Mouse (Mus musculus) mouse embryonic stem cell (cell line): ENCODE measurements around the gene Csmd2.

ENCODE experiments used
- in situ Hi-C, 2 experiments: fragments of 300-500 bp; cut with MboI; formaldehyde crosslinking; loops; 1 replicate in 1 of 2; 3 replicates in 1 of 2; pipeline ENCODE4 v1.14.3; 2019 to 2020; ENCODE audit warnings: low sequenced_read_pairs in 2 of 2, low pct_unique_long_range_greater_than_20kb in 1 of 2, mixed read lengths in 1 of 2; ENCODE audit not compliant: unreplicated experiment in 1 of 2

Gene Csmd2

GRCm38 (mm10) chr4:128194454-128194853 lies 206.8 kb downstream of the Csmd2 start:
- in situ Hi-C loops: no loop called here

- in situ Hi-C loops: no loop called here
Observed at GRCm38 (mm10) chr4:128217991-128218595, 230.4 kb downstream of the Csmd2 start.

- in situ Hi-C loops: no loop called here
Observed at GRCm38 (mm10) chr4:128224453-128224852, 236.8 kb downstream of the Csmd2 start.

- in situ Hi-C loops: no loop called here
Observed at GRCm38 (mm10) chr4:128227377-128228316, 240.0 kb downstream of the Csmd2 start.

- in situ Hi-C loops: no loop called here
Observed at GRCm38 (mm10) chr4:128233458-128233857, 245.8 kb downstream of the Csmd2 start.

- in situ Hi-C loops: no loop called here
Observed at GRCm38 (mm10) chr4:128239113-128239512, 251.5 kb downstream of the Csmd2 start.

- in situ Hi-C loops: no loop called here
Observed at GRCm38 (mm10) chr4:128241075-128241853, 253.6 kb downstream of the Csmd2 start.

- in situ Hi-C loops: no loop called here
Observed at GRCm38 (mm10) chr4:128241854-128242356, 254.2 kb downstream of the Csmd2 start.

GRCm38 (mm10) chr4:128245201-128245600 lies 257.5 kb downstream of the Csmd2 start:
- in situ Hi-C loops: no loop called here

- in situ Hi-C loops: no loop called here
Observed at GRCm38 (mm10) chr4:128248676-128249075, 261.0 kb downstream of the Csmd2 start.

GRCm38 (mm10) chr4:128259211-128259610 lies 271.6 kb downstream of the Csmd2 start:
- in situ Hi-C loops: no loop called here

- in situ Hi-C loops: no loop called here
Observed at GRCm38 (mm10) chr4:128260907-128261560, 273.4 kb downstream of the Csmd2 start, which contains the start of gene Hmgb4. TSS of gene Hmgb4 (minus strand) at chr4:128260957.

GRCm38 (mm10) chr4:128264491-128264890 lies 276.8 kb downstream of the Csmd2 start:
- in situ Hi-C loops: no loop called here

- in situ Hi-C loops: no loop called here
Observed at GRCm38 (mm10) chr4:128265341-128265740, 277.7 kb downstream of the Csmd2 start.

- in situ Hi-C loops: no loop called here
Observed at GRCm38 (mm10) chr4:128269261-128269875, 281.7 kb downstream of the Csmd2 start.

GRCm38 (mm10) chr4:128270177-128270576 lies 282.5 kb downstream of the Csmd2 start:
- in situ Hi-C loops: no loop called here

GRCm38 (mm10) chr4:128270931-128271330 lies 283.3 kb downstream of the Csmd2 start:
- in situ Hi-C loops: no loop called here

GRCm38 (mm10) chr4:128272501-128272900 lies 284.8 kb downstream of the Csmd2 start:
- in situ Hi-C loops: no loop called here
